Mouse (Mus musculus): ENCODE data around the gene Cebpb.

The Cebpb gene

DNA sequence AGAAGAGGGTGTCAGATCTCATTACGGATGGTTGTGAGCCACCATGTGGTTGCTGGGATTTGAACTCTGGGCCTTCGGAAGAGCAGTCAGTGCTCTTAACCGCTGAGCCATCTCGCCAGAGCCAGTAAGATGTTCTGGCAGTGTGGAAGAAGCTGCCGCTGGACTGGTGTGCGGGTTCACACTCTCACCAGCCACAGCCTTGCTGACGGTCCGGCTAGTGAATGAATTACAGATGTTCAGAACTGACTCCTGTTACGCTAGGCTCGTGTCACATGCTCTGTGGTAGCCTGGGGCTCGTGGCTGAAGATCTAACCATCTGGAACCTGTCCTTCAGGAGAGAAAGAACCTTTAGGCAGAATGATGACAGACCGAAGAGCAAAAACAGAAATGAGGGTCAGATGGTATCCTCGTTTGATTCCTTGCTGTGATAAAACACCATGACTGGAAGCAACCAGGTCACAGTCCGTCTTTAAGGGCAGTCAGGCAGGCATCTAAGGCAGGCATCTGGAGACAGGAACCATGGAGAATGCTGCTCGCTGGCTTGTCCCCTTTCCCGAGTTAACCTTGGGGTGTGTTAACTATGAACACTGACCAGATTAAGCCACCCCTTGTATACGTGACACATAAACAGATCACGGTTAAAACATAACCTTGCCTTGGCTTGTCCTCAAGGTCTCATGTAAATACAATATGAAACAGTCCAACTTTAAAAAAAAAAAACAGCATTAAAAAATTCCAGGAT is 22.6 kb upstream of the Cebpb start:
- DNase-seq (ENCODE audit: low read depth), result no peak

DNA sequence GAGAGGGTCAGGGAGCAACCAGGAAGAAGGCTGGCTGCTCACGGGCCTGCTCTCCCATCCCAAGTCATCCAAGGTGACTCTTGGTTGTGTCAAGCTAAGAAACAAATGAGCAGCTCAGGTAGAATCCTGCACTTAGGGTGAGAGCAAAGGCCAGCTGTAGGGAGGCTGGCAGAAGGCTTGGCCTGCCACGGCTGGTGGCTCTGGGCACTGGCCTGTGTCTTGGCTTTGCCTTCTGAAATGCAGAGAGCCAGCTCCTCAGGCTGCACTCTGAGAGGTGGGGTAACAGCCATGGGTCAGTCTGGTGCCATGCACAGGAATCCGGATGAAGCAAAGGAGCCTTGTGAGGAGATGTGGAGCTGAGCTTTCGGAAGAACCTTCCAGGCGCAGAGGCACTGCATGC is 20.3 kb upstream of the Cebpb start:
- DNase-seq (ENCODE audit: low read depth), result no peak

DNA sequence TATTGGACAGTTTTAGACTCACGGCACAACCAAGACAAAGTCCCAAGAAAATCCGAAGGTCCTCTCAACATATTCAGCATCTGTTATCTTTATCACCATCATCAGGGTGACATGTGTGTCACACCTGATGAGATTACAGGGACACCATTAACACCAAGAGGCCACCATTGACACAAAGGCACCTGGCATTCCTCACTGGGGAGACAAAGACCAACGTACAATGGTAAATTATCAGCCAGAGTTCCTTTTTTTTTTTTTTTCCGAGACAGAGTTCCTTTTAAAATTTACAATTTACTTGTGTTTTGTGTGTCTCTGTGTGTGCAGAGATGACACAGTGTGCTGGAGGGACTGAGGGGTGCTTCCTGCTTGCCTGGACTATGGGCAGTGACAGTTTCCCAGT is 19.3 kb upstream of the Cebpb start:
- no peak for DNase-seq (ENCODE audit: low read depth)

DNA sequence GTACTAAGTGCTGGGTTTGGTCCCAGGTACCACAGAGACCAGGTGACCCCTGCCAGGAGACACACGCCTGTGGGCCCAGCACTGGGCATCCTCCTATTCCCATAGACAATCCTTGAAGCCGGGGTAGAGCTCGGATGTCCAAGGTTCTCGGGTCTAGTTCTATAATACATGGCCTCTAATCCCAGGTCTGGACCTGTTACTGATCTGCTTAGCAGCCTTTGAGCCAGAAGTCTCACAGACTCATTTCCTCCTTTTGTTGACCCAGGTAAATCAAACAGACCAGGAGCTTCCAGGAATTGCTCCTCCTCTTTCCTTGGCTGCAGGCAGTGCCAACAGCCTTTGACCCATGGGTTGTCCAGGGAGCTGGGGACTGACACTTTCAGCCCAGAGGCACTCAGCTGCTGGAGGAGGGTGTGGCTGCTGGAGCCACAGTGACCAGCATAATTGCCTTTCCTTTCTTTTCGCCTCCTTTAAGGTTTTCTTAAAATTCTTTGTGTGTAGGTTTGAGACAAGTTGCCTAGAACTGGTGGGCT is 17.5 kb upstream of the Cebpb start:
- DNase-seq (ENCODE audit: low read depth), result no peak

DNA sequence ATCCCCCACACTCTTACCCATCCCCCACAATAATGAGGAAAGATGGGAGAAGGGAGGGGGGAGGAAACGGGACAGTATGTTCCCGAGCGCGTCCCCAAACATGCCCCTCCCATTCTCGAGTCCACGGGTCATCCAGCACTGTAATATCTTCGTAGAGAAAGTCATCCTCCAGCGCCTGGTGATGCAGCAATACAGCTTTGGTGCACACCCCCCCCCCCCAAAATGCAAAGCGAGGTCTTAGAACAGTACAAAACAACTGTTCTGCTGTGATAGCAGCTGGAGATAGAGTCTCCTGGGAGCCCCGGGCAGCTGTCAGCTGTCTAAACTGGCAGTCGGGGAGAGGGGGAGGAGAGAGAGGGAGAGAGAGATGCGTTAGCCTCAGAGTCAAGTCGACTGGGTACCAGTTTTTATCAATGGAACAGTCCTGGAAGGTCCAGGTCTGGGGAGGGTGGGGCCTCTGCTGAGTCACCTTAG is 16.5 kb upstream of the Cebpb start:
- DNase-seq (ENCODE audit: low read depth), result no peak

DNA sequence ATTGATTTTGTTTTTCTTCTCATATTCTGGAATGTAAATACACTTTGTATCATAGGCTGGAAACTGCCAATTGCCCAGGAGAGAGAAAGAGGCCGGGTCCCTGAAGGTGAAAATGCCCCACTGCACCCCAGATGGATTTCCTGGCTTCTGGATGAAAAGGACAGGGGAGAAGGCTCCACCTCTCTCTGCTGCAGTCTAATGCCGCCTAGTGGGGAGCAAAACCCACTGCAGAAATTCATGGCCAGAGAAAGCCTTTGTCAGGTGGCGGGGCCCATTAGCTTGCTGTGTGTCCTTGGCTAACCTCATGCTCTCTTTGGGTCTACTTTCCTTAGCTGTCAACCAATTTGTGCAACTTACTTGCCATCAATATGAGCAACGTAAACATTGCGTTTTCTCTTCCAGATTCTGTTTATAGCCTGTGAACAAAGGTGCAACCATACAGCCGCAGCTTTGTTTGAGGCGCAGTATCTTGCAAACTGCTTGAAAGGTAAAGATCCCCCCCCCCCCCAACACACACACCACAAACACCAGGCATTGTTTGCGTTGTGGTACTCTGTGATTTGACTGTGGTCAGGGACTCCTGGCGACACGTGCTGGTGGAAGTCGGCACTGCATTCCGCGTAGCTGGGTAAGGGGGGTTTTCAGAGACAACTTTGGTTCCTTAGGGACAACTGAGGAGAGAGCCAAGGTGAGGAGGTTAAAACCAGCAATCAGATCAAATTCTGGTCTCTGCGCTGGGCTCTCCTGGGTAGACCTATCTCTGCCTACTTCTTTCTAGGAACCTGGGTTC is 13.4 kb upstream of the Cebpb start:
- DNase-seq (ENCODE audit: low read depth), result no peak

DNA sequence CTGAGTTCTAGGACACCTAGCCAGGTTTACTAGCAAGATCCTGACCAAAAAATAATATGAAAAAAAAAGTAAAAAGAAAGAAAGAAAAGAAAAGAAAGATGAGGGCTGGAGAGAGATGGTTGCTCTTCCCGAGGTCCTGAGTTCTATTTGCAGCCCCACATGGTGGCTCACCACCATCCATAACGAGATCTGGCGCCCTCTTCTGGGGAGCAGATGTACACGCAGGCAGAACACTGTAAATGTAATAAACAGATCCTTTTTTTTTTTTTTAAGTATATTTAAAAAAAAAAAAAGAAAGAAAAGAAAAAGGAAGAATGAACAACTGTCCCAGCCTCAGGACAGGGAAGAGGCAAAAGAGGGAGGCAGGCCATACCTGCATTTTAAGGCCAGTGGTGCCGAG is 10.1 kb upstream of the Cebpb start:
- no peak for DNase-seq (ENCODE audit: low read depth)

DNA sequence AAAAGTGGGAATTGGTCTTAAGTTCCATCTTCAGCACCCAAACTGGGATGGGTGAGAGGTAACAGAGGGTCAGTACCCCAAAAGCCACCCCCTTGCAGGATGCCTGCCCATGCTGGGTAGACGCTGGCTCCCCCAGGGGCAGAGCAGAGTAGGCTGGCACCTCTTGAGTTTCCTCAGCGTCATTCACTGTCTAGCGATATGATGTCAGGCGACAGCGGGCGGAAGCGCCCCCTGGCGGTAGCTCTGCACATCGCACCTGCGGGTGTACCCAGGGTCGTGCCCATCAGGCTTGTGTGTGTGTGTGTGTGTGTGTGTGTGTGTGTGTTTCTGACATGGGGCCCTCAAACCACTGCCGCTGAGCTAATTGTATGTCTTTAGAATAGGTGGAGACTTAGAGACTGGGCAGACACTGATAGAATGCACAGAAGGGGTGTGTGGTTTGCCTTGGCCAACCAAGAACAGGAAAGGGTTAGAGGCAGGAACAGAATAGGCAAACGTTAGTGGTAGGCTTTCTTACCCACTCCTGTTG is 8.7 kb upstream of the Cebpb start:
- DNase-seq (ENCODE audit: low read depth), result peak; percentile 66

DNA sequence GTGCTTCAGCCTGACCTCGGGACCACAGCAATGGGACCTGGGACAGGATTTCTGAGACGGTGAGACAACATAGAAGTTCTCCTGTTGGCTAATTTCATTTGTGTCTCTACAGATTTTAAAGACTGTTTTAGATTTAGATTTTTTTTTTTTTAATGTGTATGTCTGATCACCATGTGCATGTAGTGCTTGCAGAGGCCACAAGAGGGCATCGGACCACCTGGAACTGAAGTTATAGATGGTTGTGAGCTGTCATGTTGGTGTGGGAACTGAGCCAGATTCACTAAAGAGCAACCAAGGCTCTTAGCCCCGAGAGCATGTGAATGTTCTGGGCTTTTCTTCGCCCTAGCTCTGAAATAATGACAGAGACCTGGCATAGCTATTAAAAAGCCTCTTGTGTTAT is 8.1 kb upstream of the Cebpb start:
- peak; percentile 65 for DNase-seq (ENCODE audit: low read depth)

DNA sequence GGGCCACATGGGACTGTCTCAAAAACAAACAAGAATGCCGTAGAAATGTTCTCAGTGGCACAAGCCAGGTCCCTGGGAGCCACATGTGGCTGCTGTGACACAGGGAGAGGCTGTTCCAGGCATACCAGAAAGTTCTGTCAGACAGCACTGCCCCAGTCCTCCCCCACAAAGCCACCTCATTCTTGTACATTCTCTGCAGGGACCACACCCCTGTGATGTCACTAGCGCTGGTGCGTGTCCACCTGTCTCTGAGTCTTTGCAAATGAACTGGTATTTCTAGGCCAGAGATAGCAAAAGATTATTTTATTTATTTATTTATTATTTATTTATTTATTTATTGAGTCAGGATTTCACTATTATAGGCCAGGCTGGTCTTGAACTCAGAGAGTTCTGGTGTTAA is 5.0 kb upstream of the Cebpb start:
- no peak for DNase-seq (ENCODE audit: low read depth)

DNA sequence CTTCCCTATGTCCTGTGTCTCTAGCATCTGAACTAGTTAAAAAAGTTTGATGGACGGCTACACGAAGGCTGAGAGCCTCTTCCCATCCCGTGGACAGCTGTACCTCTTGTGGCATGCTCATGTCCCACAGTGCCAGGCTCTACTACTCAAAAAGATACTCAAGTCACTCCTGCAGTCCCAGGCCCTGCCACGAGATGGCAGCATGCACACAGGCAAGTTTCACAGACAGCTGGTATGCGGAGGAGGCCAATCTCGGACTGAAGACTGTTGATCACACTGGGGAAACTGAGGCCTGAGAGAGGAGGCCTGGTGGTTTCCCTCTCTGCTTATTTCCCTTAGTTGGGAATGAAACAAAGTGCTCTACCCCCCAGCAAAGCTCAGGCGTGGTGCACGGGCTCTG is 3.6 kb upstream of the Cebpb start:
- peak; percentile 93 for DNase-seq (ENCODE audit: low read depth)

DNA sequence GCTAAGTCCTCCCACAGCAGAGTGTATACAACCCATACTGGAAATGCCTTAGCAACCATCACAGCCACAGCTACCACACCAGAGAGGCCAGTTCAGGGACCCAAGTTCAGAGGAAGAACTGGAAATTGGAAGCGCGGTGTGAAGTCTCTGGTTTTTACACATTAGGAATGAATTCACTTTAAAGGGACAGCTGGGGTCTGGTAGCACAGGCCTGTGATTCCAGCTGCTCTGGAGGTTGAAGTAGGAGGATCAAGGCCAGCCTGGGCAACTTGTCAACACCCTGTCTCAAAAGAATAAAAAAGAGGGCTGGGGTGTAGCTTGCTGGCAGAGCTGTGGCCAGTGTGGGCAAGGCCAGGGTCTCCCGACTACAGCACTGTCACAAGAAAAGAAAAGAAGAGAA is 2.9 kb upstream of the Cebpb start:
- DNase-seq (ENCODE audit: low read depth), result no peak

DNA sequence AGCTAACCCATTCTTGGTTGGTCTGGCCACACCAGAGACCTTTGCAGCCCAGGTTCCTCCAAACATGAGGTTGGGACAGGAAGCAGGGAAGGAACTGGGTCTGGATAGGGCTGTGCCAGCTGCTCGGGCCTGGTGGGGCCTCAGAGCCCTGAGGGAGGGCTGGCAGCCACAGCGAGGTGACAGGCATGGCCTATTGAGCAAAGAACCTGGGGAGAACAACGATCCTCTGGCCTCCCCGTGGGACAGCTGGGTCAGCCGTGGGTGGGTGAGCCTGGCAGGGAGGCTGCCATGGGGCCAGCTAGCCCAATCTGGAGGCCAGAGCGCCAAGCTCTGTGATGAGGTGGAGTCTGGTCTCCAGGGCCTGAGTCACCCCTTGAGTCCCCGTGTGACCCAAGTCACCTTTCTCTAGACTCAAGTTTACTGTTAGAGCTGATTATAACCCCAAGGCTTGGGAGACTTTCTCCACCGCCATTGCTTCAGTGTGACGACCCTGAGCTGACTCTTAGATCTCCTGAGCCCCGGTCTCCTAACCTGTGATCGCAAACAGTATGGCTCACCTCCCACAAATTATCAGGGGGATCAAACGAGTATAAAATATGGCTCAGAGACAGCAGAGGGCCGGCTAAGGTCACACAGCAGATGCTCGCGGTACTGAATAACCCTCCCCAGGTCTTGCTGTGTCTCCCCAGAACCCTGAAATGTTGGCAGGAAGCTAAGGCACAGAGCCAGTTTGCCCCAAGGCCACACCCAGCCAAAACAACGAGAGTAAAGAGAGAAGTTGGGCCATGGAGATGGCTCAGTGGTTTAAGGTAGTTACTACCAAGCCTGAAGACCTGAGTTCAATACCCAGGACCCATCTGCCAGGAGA is 2.1 kb upstream of the Cebpb start:
- no peak for DNase-seq (ENCODE audit: low read depth)

DNA sequence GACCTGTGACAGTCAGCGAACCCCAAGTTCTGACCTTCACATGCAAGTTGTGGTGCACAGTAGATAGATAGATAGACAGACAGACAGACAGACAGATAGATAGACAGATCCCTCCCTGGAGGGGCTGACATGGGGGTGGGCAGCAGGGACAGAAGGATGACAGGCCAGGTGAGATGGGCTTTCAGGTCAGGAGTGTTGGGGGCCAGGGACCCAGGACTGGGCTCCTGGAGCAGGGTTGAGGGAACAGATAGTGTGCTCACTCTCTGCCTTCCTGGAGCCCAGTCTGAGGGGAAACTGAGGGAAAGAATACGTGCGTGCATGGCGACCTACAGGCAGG is 1.5 kb upstream of the Cebpb start:
- DNase-seq (ENCODE audit: low read depth), result no peak

DNA sequence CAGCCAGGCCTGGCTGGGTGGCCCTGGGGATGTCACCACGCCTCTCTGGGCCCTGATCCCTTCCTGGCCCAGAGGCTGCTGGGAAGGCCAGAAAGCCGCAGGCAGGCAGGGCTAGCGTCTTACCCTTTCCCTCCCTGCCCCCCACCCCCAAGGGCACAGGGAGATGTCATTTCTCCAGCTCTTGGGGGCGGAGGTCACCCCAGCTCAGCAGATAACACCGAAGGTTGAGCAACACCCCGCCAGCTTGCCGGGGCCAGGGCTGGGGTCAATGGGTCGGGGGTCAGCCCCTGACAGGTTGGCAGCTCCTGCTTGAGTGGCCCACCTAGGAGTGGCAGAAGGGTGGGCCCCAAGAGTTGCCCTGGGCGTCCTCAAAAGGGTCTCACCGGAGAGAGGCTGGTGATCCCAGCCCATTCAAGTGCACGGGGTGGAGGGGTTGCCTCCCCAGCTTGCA is 1.0 kb upstream of the Cebpb start:
- DNase-seq (ENCODE audit: low read depth), result no peak

DNA sequence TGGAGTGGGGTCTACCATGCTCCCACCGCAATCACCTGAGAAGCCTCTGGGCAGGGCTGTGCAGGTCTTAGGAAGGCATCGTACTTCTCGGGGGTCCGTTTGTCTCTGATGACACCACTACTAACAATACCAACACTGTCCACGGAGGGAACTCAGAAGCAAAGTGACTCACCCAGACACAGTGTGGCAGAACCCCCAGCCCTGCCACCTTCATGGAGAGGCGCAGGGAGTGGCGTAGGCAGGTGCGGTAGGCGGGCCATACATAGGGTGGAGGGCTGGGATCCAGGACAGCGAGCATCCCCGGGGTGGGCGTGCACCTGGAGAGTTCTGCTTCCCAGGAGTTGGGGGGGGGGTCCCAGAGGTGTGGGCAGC is 603 bp upstream of the Cebpb start:
- DNase-seq (ENCODE audit: low read depth), result no peak

DNA sequence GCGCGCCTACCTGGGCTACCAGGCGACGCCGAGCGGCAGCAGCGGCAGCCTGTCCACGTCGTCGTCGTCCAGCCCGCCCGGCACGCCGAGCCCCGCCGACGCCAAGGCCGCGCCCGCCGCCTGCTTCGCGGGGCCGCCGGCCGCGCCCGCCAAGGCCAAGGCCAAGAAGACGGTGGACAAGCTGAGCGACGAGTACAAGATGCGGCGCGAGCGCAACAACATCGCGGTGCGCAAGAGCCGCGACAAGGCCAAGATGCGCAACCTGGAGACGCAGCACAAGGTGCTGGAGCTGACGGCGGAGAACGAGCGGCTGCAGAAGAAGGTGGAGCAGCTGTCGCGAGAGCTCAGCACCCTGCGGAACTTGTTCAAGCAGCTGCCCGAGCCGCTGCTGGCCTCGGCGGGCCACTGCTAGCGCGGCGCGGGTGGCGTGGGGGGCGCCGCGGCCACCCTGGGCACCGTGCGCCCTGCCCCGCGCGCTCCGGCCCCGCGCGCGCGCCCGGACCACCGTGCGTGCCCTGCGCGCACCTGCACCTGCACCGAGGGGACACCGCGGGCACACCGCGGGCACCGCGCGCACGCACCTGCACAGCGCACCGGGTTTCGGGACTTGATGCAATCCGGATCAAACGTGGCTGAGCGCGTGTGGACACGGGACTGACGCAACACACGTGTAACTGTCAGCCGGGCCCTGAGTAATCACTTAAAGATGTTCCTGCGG is 945 bp downstream of the Cebpb start, which contains the start of gene Tmem189:
TSS of gene Tmem189 (minus strand) at position 322 of the 718 bp plus-strand sequence.
- DNase-seq (ENCODE audit: low read depth), result no peak

DNA sequence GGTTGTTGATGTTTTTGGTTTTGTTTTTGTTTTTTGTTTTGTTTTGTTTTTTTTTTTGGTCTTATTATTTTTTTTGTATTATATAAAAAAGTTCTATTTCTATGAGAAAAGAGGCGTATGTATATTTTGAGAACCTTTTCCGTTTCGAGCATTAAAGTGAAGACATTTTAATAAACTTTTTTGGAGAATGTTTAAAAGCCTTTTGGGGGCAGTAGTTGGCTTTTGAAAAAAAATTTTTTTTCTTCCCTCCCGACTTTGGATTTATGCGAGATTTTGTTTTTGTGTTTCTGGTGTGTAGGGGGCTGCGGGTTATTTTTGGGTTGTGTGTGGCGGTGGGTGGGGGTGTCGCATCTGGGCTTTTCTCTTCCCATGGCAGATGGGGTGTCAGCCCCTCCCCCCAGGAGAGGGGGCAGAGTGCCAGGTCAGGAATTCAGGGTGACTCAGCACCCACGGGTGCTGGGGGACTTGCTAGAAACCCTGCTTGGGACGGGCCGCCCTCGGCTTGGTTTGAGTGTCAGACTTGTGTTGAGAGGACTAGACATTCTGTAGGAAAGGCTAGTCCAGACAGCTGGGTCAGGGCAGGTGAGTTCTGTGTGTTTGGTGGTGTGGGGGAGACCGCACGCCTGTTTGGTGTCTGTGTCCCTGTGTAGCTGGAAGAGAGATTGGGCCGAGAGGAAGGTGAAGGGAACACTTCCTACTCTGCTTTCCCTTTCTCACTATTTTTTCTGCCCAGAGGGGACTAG is 1.7 kb downstream of the Cebpb start:
- no peak for DNase-seq (ENCODE audit: low read depth)

DNA sequence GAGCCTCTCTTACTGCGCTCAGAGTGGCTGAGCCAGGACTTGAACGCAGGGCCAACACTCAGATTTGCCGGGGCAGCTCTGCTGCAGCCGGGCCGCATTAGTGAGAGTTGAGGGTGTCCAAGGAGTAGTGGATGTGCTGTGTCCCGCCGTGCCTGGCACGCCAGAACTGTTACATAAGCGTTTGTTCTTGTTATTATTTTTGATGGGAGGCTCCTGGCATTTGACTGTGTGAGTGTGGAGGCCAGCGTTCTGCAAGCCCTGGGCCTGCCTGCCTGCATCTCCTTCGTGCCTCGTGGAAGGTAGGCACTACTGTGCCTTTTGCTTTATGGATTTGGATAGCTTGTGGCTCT is 2.2 kb downstream of the Cebpb start:
- no peak for DNase-seq (ENCODE audit: low read depth)

DNA sequence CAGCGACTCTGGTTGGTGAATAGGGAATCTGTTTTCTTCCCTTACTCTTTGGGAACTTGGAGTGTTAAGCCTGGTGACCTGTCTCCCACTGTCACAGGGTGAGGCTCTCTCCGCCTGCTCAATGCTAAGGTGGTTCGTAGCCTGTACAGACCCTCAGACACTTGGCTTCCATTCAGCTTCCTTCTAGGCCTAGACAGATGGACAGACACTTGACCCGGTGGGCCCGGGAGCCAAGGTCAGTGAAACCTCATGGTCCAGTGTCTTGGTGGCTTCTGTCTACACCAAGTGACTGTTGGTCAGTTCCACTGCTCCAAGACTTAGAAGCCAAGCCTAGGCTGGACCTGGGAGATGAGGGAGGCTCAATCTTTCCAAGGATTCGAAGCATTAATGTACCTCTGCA is 2.7 kb downstream of the Cebpb start:
- DNase-seq (ENCODE audit: low read depth), result no peak

Measured in c-Kit-positive CD71-positive TER-119-negative erythroid progenitor cells, embryonic 14.5 days (primary cell).